Mouse (Mus musculus): ENCODE results near the gene Ntn3. TPM values are rescaled to one million over a fixed set of nuclear protein-coding genes. Genes with fewer than 3 reads are reported as not detected.
A peak's percentile ranks its signal among the peaks of the same experiment; 100 is the strongest.

Gene Ntn3
- total RNA-seq, 2 experiments from 2014 or later: 0.19 to 0.92 TPM

- ATAC-seq (replicated peaks; ENCODE audit: low FRiP score, low TSS enrichment, poor library complexity, severe bottlenecking): no peak
Observed at GRCm38 (mm10) chr17:24212441-24213018, 3.2 kb upstream of the Ntn3 start.

DNA sequence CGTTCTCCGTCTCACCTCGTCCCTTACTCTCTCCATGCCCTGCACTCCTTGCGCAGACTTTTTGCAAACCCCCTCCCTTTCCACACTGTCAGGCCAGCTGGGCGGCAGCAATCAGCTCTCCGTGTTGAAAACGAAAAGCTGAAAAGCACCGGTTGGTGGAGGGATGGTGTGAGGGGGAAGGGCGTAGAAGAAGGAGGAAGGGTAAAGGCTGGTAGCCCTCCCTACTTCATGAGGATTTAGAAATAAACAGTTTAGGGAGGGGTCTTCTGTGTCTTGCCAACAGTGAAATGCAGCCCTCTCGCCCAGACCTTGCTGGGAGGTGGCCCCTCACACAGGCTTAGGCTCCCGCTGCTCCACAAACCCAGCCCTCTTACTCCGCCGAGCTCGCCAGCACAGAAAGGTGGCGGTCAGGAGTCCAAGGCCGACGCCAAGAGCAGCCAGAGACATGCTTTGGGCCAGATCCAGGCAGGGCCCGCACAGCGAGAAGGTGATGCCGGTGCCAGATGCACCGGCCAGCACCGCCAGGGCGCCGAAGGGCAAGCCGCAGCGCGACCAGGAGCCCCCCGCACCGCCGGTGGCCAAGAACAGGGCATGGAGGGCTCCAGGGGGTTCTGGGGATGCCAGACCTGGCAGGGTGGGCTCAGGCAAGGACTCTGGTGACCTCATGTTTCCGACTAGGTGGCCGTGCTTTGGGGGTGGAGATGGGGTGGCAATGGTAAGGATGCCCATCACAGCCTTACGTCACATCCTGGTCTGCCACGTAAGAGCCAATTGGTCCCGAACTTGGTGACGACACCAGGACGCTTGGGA, 2.5 kb upstream of the Ntn3 start:
- ATAC-seq (replicated peaks; ENCODE audit: low FRiP score, low TSS enrichment, poor library complexity, severe bottlenecking): no peak

GRCm38 (mm10) chr17:24210591-24210990, 1.3 kb upstream of the Ntn3 start:
- no peak for ATAC-seq (replicated peaks; ENCODE audit: low FRiP score, low TSS enrichment, poor library complexity, severe bottlenecking)

- ATAC-seq (replicated peaks; ENCODE audit: low FRiP score, low TSS enrichment, poor library complexity, severe bottlenecking): no peak
Observed at GRCm38 (mm10) chr17:24209916-24210240, 547 bp upstream of the Ntn3 start.

- ATAC-seq (replicated peaks; ENCODE audit: low FRiP score, low TSS enrichment, poor library complexity, severe bottlenecking): no peak
Observed at GRCm38 (mm10) chr17:24208641-24209042, 689 bp downstream of the Ntn3 start.

DNA sequence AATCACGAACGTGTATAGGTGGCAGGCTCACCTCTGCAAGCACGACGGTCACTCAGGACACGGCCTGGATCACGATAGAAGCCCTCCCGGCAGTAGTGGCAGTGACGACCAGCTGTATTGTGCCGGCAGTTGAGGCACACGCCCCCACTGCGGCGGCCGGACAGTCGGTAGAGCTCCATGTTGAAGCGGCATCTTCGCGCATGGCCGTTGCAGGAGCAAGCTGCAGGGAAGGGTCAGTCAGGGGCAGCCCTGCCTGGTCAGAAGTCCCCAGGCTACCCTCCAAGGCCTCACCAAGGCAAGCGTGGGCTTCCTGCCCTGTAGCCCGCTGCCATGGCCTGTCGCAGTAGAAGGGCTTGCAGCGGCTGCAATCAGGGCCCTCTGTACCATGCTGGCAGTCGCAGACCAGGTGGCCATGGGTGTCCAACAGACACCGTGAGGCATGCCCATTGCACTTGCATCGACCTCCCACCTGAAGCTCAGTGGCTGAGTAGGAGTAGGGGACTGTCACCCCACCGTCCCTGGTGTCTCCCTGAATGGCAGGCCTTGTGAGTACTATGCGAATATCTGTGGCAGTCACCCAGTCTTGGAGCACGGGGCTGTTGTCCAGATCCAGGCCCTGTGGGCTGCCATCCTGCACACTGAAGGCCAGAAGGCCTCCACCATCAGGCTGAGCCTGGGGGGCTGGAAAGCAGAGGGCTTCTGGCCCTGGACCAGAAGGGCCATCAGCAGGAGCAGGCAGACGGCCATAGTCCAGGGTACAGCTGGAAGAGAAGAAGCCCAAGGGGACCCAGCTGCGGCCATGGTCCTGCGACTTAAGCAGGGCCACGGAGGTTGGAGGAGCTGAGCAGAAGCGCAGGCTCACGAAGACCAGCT, 1.3 kb downstream of the Ntn3 start:
- no peak for ATAC-seq (replicated peaks; ENCODE audit: low FRiP score, low TSS enrichment, poor library complexity, severe bottlenecking)

GRCm38 (mm10) chr17:24206451-24207351, 2.6 kb downstream of the Ntn3 start:
- ATAC-seq (replicated peaks; ENCODE audit: low FRiP score, low TSS enrichment, poor library complexity, severe bottlenecking): 0 out of 2 replicates have a peak, but pooled peaks have one; percentile 20

DNA sequence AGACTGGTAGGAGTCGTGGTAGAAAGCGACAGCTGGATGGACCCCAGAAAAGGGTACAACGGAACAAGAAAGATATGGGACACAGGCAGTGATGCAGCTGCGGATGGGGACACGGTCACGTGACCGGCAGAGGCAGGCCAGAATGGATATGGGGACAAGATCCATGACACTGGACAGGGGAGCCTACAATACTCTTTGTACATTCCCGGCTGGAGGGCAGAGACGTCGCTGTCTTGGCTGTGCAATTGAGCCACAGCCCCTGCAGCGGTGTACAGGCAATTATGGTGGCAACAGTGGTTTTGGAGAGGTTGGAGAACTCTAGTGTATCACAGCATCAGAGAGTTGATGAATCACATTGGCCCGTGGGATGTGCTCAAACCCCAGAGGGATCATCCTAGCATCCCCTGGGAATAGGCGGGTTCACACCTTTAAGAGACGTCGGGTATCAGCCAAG, 3.4 kb downstream of the Ntn3 start:
- 0 out of 2 replicates have a peak, but pooled peaks have one; percentile 0 for ATAC-seq (replicated peaks; ENCODE audit: low FRiP score, low TSS enrichment, poor library complexity, severe bottlenecking)

GRCm38 (mm10) chr17:24205284-24205888, 3.9 kb downstream of the Ntn3 start, which contains the start of gene Tbc1d24:
Gene Tbc1d24 (minus strand): TSS chr17:24205562.
- peak; percentile 4; the same call in 1 of the 2 replicates for ATAC-seq (replicated peaks; ENCODE audit: low FRiP score, low TSS enrichment, poor library complexity, severe bottlenecking)

DNA sequence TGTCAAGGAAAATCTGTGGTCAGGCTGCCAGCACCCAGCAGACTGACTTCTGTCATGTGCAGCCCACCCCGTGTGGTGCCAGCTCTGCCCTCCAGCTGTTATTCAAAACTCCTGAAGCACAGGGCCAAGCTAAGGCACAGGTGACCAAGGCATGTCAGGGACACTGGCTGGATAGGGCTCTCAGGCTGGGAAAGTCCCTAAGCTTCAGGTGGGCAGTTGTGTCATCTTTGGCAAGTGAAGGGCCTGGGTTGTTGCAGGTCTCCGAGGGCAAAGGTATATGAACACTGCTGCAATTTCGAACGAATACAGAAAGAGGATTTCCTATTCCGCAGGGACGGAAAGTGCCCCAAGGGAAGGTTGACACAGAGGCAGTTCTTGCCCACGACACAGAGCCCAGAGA, 4.5 kb downstream of the Ntn3 start:
- ATAC-seq (replicated peaks; ENCODE audit: low FRiP score, low TSS enrichment, poor library complexity, severe bottlenecking): no peak

- no peak for ATAC-seq (replicated peaks; ENCODE audit: low FRiP score, low TSS enrichment, poor library complexity, severe bottlenecking)
Observed at GRCm38 (mm10) chr17:24203611-24204534, 5.5 kb downstream of the Ntn3 start.

GRCm38 (mm10) chr17:24203068-24203467, 6.3 kb downstream of the Ntn3 start:
- peak; percentile 75 for ATAC-seq (replicated peaks; ENCODE audit: low FRiP score, low TSS enrichment, poor library complexity, severe bottlenecking)

DNA sequence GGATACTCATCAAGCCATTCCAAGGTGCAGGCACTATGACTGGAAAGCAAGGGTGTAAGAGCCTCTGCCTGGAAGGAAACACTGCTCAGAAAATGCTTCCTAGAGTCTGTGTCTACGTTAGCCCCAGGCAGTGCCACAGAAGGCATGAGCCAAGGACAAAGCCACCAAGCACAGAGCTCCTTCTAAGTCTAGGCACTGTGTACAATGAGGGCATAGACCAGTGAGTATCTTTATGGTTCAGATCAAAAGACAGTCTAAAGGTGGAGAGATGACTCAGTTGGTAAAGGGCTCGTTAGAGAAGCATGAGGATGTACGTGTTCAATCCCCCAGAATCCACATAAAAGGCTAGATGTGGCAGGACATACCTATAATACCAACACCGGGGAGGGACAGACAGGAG, 8.2 kb downstream of the Ntn3 start:
- no peak for ATAC-seq (replicated peaks; ENCODE audit: low FRiP score, low TSS enrichment, poor library complexity, severe bottlenecking)

- no peak for ATAC-seq (replicated peaks; ENCODE audit: low FRiP score, low TSS enrichment, poor library complexity, severe bottlenecking)
Observed at GRCm38 (mm10) chr17:24199741-24200140, 9.6 kb downstream of the Ntn3 start.

DNA sequence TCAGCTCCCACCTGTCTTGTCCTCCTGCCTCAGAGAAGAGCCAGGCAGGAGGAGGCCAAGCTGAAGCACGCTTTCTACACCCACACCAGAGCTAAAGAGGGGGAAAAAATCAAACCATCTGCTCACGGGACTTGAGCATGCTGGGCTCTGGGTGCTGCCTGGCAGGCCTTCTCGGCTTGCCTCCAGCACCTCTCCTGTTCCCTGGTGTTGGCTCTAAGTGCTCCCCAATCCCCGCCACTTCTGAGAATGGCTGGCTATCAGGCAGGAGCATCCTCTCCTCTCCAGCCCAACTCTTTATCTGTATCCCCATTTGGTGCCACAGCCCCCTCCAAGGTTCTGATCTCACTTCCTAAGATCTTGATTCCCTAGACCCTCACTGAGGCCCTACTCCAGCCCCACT, 10.1 kb downstream of the Ntn3 start:
- no peak for ATAC-seq (replicated peaks; ENCODE audit: low FRiP score, low TSS enrichment, poor library complexity, severe bottlenecking)

- peak; percentile 36 for ATAC-seq (replicated peaks; ENCODE audit: low FRiP score, low TSS enrichment, poor library complexity, severe bottlenecking)
Observed at GRCm38 (mm10) chr17:24197032-24197824, 12.1 kb downstream of the Ntn3 start.

GRCm38 (mm10) chr17:24195349-24195748, 14.0 kb downstream of the Ntn3 start:
- ATAC-seq (replicated peaks; ENCODE audit: low FRiP score, low TSS enrichment, poor library complexity, severe bottlenecking): no peak

Measured in megakaryocyte-erythroid progenitor cell, adult 5-6 weeks (primary cell).